Mouse (Mus musculus) heart, embryonic 16.5 days (tissue): ENCODE measurements around the gene Fbxw7. TPM values are rescaled to one million over a fixed set of nuclear protein-coding genes. Genes with fewer than 3 reads are reported as not detected.
A peak's percentile ranks its signal among the peaks of the same experiment; 100 is the strongest.

Experiments
- ATAC-seq: fragments of 200-750 bp; cut with Nextera tagmentation; replicated peaks from 2 replicates; pipeline ENCODE4 v1.8.0; 2017; ENCODE audit warnings: moderate number of reproducible peaks; ENCODE audit not compliant: insufficient read depth, low FRiP score; ENCODE audit errors: extremely low read depth
- H3K27ac ChIP-seq: fragments of 300-500 bp; sonication (generic); 2 replicates; pipeline ENCODE4 v1.5.1; 2014; ENCODE audit warnings: mild to moderate bottlenecking, low read length, control low read depth, moderate library complexity
- H3K27me3 ChIP-seq: fragments of 300-500 bp; sonication (generic); 2 replicates; pipeline ENCODE4 v1.6.1; 2014; ENCODE audit warnings: low read length, mixed read lengths; ENCODE audit not compliant: control insufficient read depth, insufficient read depth
- H3K36me3 ChIP-seq: fragments of 300-500 bp; sonication (generic); 2 replicates; pipeline ENCODE4 v1.6.1; 2014; ENCODE audit not compliant: control insufficient read depth, insufficient read depth
- H3K4me1 ChIP-seq: fragments of 300-500 bp; sonication (generic); 2 replicates; pipeline ENCODE4 v1.6.1; 2014; ENCODE audit warnings: low read length, mixed read lengths; ENCODE audit not compliant: control insufficient read depth, insufficient read depth
- H3K4me2 ChIP-seq: fragments of 300-500 bp; sonication (generic); 2 replicates; pipeline ENCODE4 v1.6.1; 2014; ENCODE audit warnings: low read depth, mild to moderate bottlenecking, control low read depth, low read length
- H3K4me3 ChIP-seq: fragments of 300-500 bp; sonication (generic); 2 replicates; pipeline ENCODE4 v1.5.1; 2014; ENCODE audit warnings: mild to moderate bottlenecking, control low read depth, low read length
- H3K9ac ChIP-seq: fragments of 300-500 bp; sonication (generic); 2 replicates; pipeline ENCODE4 v1.6.1; 2014; ENCODE audit warnings: low read length, control low read depth
- H3K9me3 ChIP-seq: fragments of 300-500 bp; sonication (generic); replicated peaks from 2 replicates; pipeline ENCODE4 v1.6.1; 2016; ENCODE audit warnings: low read length; ENCODE audit not compliant: control insufficient read depth
- WGBS: fragments of 180-500 bp; shearing (Covaris S2); extraction: QIAGEN DNeasy Blood & Tissue Kit; methylation state at CpG from one replicate; pipeline ENCODE4 v1.1.7; 2014; 5-methylcytosine and 5-hydroxymethylcytosine counted together
- polyA plus RNA-seq: library from polyadenylated mRNA; unstranded; fragments of >200 nt; fragmentation: Nextera tagmentation; extraction: Ambion mirVana; gene quantifications from 2 replicates; pipeline ENCODE4 v1.2.1, GENCODE M21; 2015

Fbxw7 gene
- polyA plus RNA-seq, 1 experiment from 2014 or later: 12.1 TPM

DNA sequence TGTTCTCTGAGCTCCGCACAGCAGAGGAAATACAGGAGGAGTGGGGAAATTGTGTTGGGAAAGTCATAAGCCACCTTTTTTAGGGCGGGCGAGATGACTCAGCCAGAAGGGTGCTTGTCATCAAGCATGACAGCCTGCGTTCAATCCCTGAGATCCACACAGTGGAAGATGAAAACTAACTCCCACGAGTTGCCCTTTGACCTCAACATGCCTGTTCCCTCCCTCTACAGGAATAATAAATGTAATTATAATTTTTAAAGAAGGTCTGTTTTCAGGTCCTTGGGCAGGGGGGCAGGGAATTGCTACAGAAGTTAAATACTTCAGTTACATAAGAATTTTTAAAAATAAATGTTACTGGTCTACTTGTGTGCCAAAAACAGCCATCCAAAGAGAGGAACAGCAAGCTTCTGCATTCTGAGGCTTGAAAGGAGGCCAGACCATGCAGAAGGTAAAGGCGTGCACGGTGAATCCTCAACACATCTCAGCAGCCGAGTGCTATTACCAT lies 170.1 kb downstream of the Fbxw7 start:
- H3K4me1 ChIP-seq: no peaks in the 10 kb centered on the region
- no peak overlapping the region for H3K9ac ChIP-seq
- H3K4me2 ChIP-seq: no peak overlapping the region
- no peaks in the 10 kb centered on the region for H3K36me3 ChIP-seq
- ATAC-seq: no peak
- no peaks in the 10 kb centered on the region for H3K9me3 ChIP-seq
- 83% methylated on average over 8 of the region's 8 CpGs for WGBS
- no peak overlapping the region for H3K27ac ChIP-seq
- no peak overlapping the region for H3K4me3 ChIP-seq
- H3K27me3 ChIP-seq: no peaks in the 10 kb centered on the region

DNA sequence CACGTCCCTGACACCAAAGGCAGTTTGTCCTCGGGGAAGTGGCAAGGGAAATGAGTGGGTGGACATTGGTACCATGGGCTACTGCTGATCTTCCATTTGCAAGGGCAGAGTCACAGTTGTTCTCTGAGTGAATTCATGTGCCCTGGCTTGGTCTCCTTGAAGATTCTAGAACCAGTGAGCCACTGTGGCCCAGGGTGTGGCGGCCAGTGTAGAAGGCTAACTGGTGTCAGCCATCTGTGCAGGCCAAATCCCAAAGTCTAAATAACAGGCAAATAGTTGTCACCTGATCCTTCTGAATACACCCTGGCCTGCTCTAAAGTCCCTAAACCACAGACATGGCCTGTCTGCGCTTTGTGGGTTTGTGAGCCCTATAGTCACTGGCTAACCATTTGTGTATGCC lies 173.8 kb downstream of the Fbxw7 start:
- Histone ChIP-seq H3K36me3 (no peaks in the 10 kb centered on the region), H3K27ac (no peak overlapping the region), H3K9ac (no peak overlapping the region), H3K9me3 (no peaks in the 10 kb centered on the region), H3K4me2 (no peak overlapping the region), H3K4me3 (no peak overlapping the region), H3K4me1 (no peaks in the 10 kb centered on the region), H3K27me3 (no peaks in the 10 kb centered on the region)
- no peak for ATAC-seq
- 86% methylated on average over 4 of the region's 4 CpGs for WGBS

GRCm38 (mm10) chr3:85005257-85005656 lies 190.2 kb downstream of the Fbxw7 start:
- H3K4me3 ChIP-seq: no peak overlapping the region
- no peak overlapping the region for H3K27ac ChIP-seq
- no peaks in the 10 kb centered on the region for H3K4me1 ChIP-seq
- no peak overlapping the region for H3K9ac ChIP-seq
- H3K9me3 ChIP-seq: no peaks in the 10 kb centered on the region
- 92% methylated on average over 2 of the region's 2 CpGs for WGBS
- H3K27me3 ChIP-seq: no peaks in the 10 kb centered on the region
- H3K4me2 ChIP-seq: no peak overlapping the region
- no peaks in the 10 kb centered on the region for H3K36me3 ChIP-seq
- no peak for ATAC-seq

- no peak overlapping the region for H3K4me2 ChIP-seq
- no peak for ATAC-seq
- no peak overlapping the region for H3K9ac ChIP-seq
- no peak overlapping the region for H3K4me3 ChIP-seq
- H3K36me3 ChIP-seq: no peaks in the 10 kb centered on the region
- WGBS: 75% methylated on average over 6 of the region's 6 CpGs
- no peaks in the 10 kb centered on the region for H3K9me3 ChIP-seq
- H3K27ac ChIP-seq: no peak overlapping the region
- no peaks in the 10 kb centered on the region for H3K27me3 ChIP-seq
- peaks cover 7% of the 10 kb centered on the region; the same call in 1 of the 2 replicates for H3K4me1 ChIP-seq
These were observed 197.8 kb downstream of the Fbxw7 start for GRCm38 (mm10) chr3:85012889-85013288.

DNA sequence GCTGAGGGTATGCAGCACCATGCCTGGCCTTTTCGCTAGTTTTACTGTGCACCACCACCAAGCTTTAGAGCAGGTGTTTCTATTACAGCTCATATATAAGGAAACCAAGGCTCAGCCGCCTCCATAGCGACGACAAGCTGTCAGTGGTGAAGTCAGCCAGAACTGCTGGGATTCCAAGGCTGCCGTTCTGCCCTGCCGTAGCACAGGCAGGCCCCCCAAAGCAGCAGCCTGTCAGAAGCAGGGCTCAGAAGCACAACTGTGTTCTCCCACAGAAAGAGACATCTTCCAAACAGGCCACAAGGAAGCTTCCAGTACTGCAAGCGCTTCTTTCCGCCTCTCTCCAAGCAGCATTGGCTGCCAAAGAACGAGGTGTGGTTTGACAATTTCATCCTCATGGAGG lies 200.6 kb downstream of the Fbxw7 start:
- peak overlapping the region; percentile 12; the same call in 1 of the 2 replicates for H3K4me2 ChIP-seq
- no peaks in the 10 kb centered on the region for H3K36me3 ChIP-seq
- no peak overlapping the region for H3K4me3 ChIP-seq
- H3K9ac ChIP-seq: peak overlapping the region; percentile 34
- H3K27ac ChIP-seq: no peak overlapping the region
- 33% methylated on average over 9 of the region's 9 CpGs for WGBS
- no peak for ATAC-seq
- no peaks in the 10 kb centered on the region for H3K27me3 ChIP-seq
- H3K9me3 ChIP-seq: no peaks in the 10 kb centered on the region
- peaks cover 7% of the 10 kb centered on the region; the same call in 1 of the 2 replicates for H3K4me1 ChIP-seq

- H3K27ac ChIP-seq: no peak overlapping the region
- H3K4me3 ChIP-seq: no peak overlapping the region
- H3K36me3 ChIP-seq: no peaks in the 10 kb centered on the region
- H3K4me1 ChIP-seq: peaks cover 7% of the 10 kb centered on the region; the same call in 1 of the 2 replicates
- ATAC-seq: no peak
- H3K9me3 ChIP-seq: no peaks in the 10 kb centered on the region
- H3K9ac ChIP-seq: no peak overlapping the region
- H3K27me3 ChIP-seq: no peaks in the 10 kb centered on the region
- no peak overlapping the region for H3K4me2 ChIP-seq
These were observed 205.1 kb downstream of the Fbxw7 start for GRCm38 (mm10) chr3:85020137-85020536.

- no peak overlapping the region for H3K27ac ChIP-seq
- no peak overlapping the region for H3K4me2 ChIP-seq
- no peaks in the 10 kb centered on the region for H3K36me3 ChIP-seq
- no peak overlapping the region for H3K4me3 ChIP-seq
- no peaks in the 10 kb centered on the region; the same call in 1 of the 2 replicates for H3K4me1 ChIP-seq
- WGBS: 93% methylated on average over 6 of the region's 6 CpGs
- no peaks in the 10 kb centered on the region for H3K9me3 ChIP-seq
- H3K9ac ChIP-seq: no peak overlapping the region
- no peaks in the 10 kb centered on the region for H3K27me3 ChIP-seq
- no peak for ATAC-seq
These were observed 206.7 kb downstream of the Fbxw7 start for GRCm38 (mm10) chr3:85021816-85022215.

- H3K4me2 ChIP-seq: no peak overlapping the region
- H3K27ac ChIP-seq: no peak overlapping the region
- 73% methylated on average over 11 of the region's 11 CpGs for WGBS
- no peaks in the 10 kb centered on the region for H3K36me3 ChIP-seq
- no peaks in the 10 kb centered on the region for H3K27me3 ChIP-seq
- no peaks in the 10 kb centered on the region for H3K9me3 ChIP-seq
- no peak overlapping the region for H3K9ac ChIP-seq
- no peak for ATAC-seq
- H3K4me1 ChIP-seq: no peaks in the 10 kb centered on the region; the same call in 1 of the 2 replicates
- no peak overlapping the region for H3K4me3 ChIP-seq
These were observed 207.7 kb downstream of the Fbxw7 start for GRCm38 (mm10) chr3:85022800-85023199.

DNA sequence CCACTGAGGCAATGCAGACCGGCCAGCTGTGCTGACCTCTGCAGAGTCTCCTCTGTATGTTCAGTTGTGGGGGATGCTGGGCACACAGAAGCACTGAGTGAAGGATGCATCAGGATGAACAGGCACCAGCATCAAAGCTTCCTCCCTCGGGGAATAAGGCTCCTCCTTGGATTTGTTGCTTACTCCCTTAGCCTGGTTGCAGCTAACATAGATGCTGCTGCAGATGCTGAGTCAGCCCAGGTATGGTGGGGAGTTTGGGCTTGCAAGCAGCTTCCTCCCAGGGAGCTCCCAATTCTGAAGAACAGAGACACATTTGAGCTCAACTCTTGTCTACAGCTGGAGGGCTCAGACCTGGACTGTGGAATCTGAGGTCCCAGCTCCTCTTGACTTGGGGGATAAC lies 209.2 kb downstream of the Fbxw7 start:
- Histone ChIP-seq H3K4me2 (no peak overlapping the region), H3K4me3 (no peak overlapping the region), H3K27ac (no peak overlapping the region), H3K27me3 (no peaks in the 10 kb centered on the region), H3K9me3 (no peaks in the 10 kb centered on the region), H3K36me3 (no peaks in the 10 kb centered on the region), H3K4me1 (no peaks in the 10 kb centered on the region; the same call in 1 of the 2 replicates), H3K9ac (no peak overlapping the region)
- WGBS: 63% methylated on average over 2 of the region's 2 CpGs
- ATAC-seq: no peak
